Mouse (Mus musculus) neural tube, embryonic 12.5 days (tissue): ENCODE measurements around the gene Pitx1. TPM values are rescaled to one million over a fixed set of nuclear protein-coding genes. Genes with fewer than 3 reads are reported as not detected.

Experiments used
- ATAC-seq: fragments of 200-750 bp; cut with Nextera tagmentation; 2 replicates; pipeline ENCODE4 v1.8.0; 2017; ENCODE audit warnings: low read depth, mild to moderate bottlenecking, moderate TSS enrichment, moderate library complexity; ENCODE audit not compliant: low FRiP score
- H3K27ac ChIP-seq: fragments of 300-500 bp; sonication (generic); 2 replicates; pipeline ENCODE4 v1.5.1; 2016
- H3K27me3 ChIP-seq: fragments of 300-500 bp; sonication (generic); replicated peaks from 2 replicates; pipeline ENCODE4 v1.6.1; 2016; ENCODE audit warnings: mild to moderate bottlenecking
- H3K36me3 ChIP-seq: fragments of 300-500 bp; sonication (generic); 2 replicates; pipeline ENCODE4 v1.6.1; 2016; ENCODE audit warnings: mild to moderate bottlenecking
- H3K4me1 ChIP-seq: fragments of 300-500 bp; sonication (generic); 2 replicates; pipeline ENCODE4 v1.6.1; 2016
- H3K4me2 ChIP-seq: fragments of 300-500 bp; sonication (generic); replicated peaks from 2 replicates; pipeline ENCODE4 v1.6.1; 2016; ENCODE audit warnings: mild to moderate bottlenecking
- H3K4me3 ChIP-seq: fragments of 300-500 bp; sonication (generic); 2 replicates; pipeline ENCODE4 v1.5.1; 2016
- H3K9ac ChIP-seq: fragments of 300-500 bp; sonication (generic); 2 replicates; pipeline ENCODE4 v1.6.1; 2016; ENCODE audit warnings: mild to moderate bottlenecking
- H3K9me3 ChIP-seq: fragments of 300-500 bp; sonication (generic); 2 replicates; pipeline ENCODE4 v1.6.1; 2016; ENCODE audit warnings: mild to moderate bottlenecking
- WGBS: fragments of 180-500 bp; shearing (Covaris S2); methylation state at CpG from one replicate; pipeline ENCODE4 v1.1.7; 2016; 5-methylcytosine and 5-hydroxymethylcytosine counted together
- polyA plus RNA-seq: library from polyadenylated mRNA; unstranded; fragments of >200 nt; fragmentation: Nextera tagmentation; extraction: Ambion mirVana; gene quantifications from 2 replicates; pipeline ENCODE4 v1.2.1, GENCODE M21; 2016

Pitx1 gene
- polyA plus RNA-seq, 1 experiment from 2014 or later, result 0.49 TPM

- no peak for ATAC-seq
- Histone ChIP-seq H3K4me3 (no peak overlapping the region), H3K27ac (no peak overlapping the region), H3K4me2 (no peak overlapping the region; the same call in 1 of the 2 replicates), H3K36me3 (no peaks in the 10 kb centered on the region), H3K4me1 (peaks cover 9% of the 10 kb centered on the region), H3K27me3 (peaks cover 55% of the 10 kb centered on the region), H3K9ac (no peak overlapping the region), H3K9me3 (peaks cover 4% of the 10 kb centered on the region; the same call in 1 of the 2 replicates)
- WGBS, result 52% methylated on average over 10 of the region's 10 CpGs
Measured at GRCm38 (mm10) chr13:55847805-55848204, 11.8 kb upstream of the Pitx1 start.

GRCm38 (mm10) chr13:55843700-55844099 lies 7.7 kb upstream of the Pitx1 start:
- Histone ChIP-seq H3K4me2 (no peak overlapping the region), H3K4me1 (peaks cover 9% of the 10 kb centered on the region), H3K27me3 (peaks cover 86% of the 10 kb centered on the region), H3K36me3 (no peaks in the 10 kb centered on the region), H3K27ac (no peak overlapping the region), H3K4me3 (no peak overlapping the region), H3K9ac (no peak overlapping the region), H3K9me3 (peaks cover 4% of the 10 kb centered on the region; the same call in 1 of the 2 replicates)
- 100% methylated on average over 1 of the region's 1 CpGs for WGBS
- no peak for ATAC-seq

GRCm38 (mm10) chr13:55840223-55840622 lies 4.2 kb upstream of the Pitx1 start:
- WGBS, result 14% methylated on average over 14 of the region's 14 CpGs
- Histone ChIP-seq H3K27ac (no peak overlapping the region), H3K27me3 (peaks cover 87% of the 10 kb centered on the region), H3K36me3 (no peaks in the 10 kb centered on the region), H3K4me2 (no peak overlapping the region), H3K4me3 (no peak overlapping the region), H3K9me3 (peaks cover 4% of the 10 kb centered on the region; the same call in 1 of the 2 replicates), H3K4me1 (peaks cover 15% of the 10 kb centered on the region; the same call in 1 of the 2 replicates), H3K9ac (no peak overlapping the region)
- no peak for ATAC-seq

- ATAC-seq, result no peak
- H3K4me3 ChIP-seq, result no peak overlapping the region
- no peak overlapping the region for H3K9ac ChIP-seq
- no peak overlapping the region for H3K27ac ChIP-seq
- H3K36me3 ChIP-seq, result no peaks in the 10 kb centered on the region
- H3K4me2 ChIP-seq, result no peak overlapping the region
- peaks cover 100% of the 10 kb centered on the region for H3K27me3 ChIP-seq
- 1% methylated on average over 32 of the region's 32 CpGs for WGBS
- H3K9me3 ChIP-seq, result no peaks in the 10 kb centered on the region
- peaks cover 15% of the 10 kb centered on the region; the same call in 1 of the 2 replicates for H3K4me1 ChIP-seq
Measured at GRCm38 (mm10) chr13:55836786-55837780, 1.1 kb upstream of the Pitx1 start.

- peaks cover 22% of the 10 kb centered on the region for H3K4me1 ChIP-seq
- H3K36me3 ChIP-seq, result no peaks in the 10 kb centered on the region
- WGBS, result under 1% methylated on average over 33 of the region's 33 CpGs
- no peak overlapping the region for H3K27ac ChIP-seq
- H3K4me2 ChIP-seq, result peak overlapping the region; percentile 25; the same call in 1 of the 2 replicates
- no peaks in the 10 kb centered on the region for H3K9me3 ChIP-seq
- peaks cover 100% of the 10 kb centered on the region for H3K27me3 ChIP-seq
- ATAC-seq, result peak; percentile 23; the same call in 1 of the 2 replicates
- H3K4me3 ChIP-seq, result no peak overlapping the region
- H3K9ac ChIP-seq, result no peak overlapping the region
Measured at GRCm38 (mm10) chr13:55835548-55836097, 369 bp downstream of the Pitx1 start.

GRCm38 (mm10) chr13:55834667-55835066 lies 1.3 kb downstream of the Pitx1 start:
- Histone ChIP-seq H3K4me2 (no peak overlapping the region), H3K9me3 (no peaks in the 10 kb centered on the region), H3K27ac (no peak overlapping the region), H3K4me3 (no peak overlapping the region), H3K36me3 (no peaks in the 10 kb centered on the region), H3K9ac (no peak overlapping the region), H3K4me1 (peaks cover 21% of the 10 kb centered on the region), H3K27me3 (peaks cover 100% of the 10 kb centered on the region)
- 2% methylated on average over 5 of the region's 5 CpGs for WGBS
- ATAC-seq, result no peak

- Histone ChIP-seq H3K36me3 (no peaks in the 10 kb centered on the region), H3K9me3 (no peaks in the 10 kb centered on the region), H3K9ac (no peak overlapping the region), H3K4me2 (no peak overlapping the region), H3K4me3 (no peak overlapping the region), H3K4me1 (peaks cover 21% of the 10 kb centered on the region), H3K27me3 (peaks cover 99% of the 10 kb centered on the region), H3K27ac (no peak overlapping the region)
- ATAC-seq, result no peak
- WGBS, result 4% methylated on average over 7 of the region's 7 CpGs
Measured at GRCm38 (mm10) chr13:55833921-55834320, 2.1 kb downstream of the Pitx1 start.

- Histone ChIP-seq H3K9ac (no peak overlapping the region), H3K36me3 (no peaks in the 10 kb centered on the region), H3K27me3 (peaks cover 99% of the 10 kb centered on the region), H3K4me2 (no peak overlapping the region), H3K27ac (no peak overlapping the region), H3K4me3 (no peak overlapping the region), H3K9me3 (no peaks in the 10 kb centered on the region), H3K4me1 (peaks cover 21% of the 10 kb centered on the region)
- no peak for ATAC-seq
- WGBS, result 21% methylated on average over 1 of the region's 1 CpGs
Measured at GRCm38 (mm10) chr13:55832602-55833001, 3.4 kb downstream of the Pitx1 start.

- Histone ChIP-seq H3K27me3 (peaks cover 94% of the 10 kb centered on the region), H3K4me1 (peaks cover 21% of the 10 kb centered on the region), H3K4me3 (no peak overlapping the region), H3K4me2 (peak overlapping the region; percentile 44; the same call in 1 of the 2 replicates), H3K9me3 (no peaks in the 10 kb centered on the region), H3K36me3 (no peaks in the 10 kb centered on the region), H3K27ac (no peak overlapping the region), H3K9ac (no peak overlapping the region)
- WGBS, result under 1% methylated on average over 25 of the region's 25 CpGs
- no peak for ATAC-seq
Measured at GRCm38 (mm10) chr13:55831722-55832160, 4.3 kb downstream of the Pitx1 start.

- Histone ChIP-seq H3K9ac (0 out of 2 replicates have a peak overlapping the region, but pooled peaks have one; percentile 8), H3K4me2 (peak overlapping the region; percentile 44), H3K4me1 (peaks cover 19% of the 10 kb centered on the region), H3K9me3 (no peaks in the 10 kb centered on the region), H3K27ac (no peak overlapping the region), H3K27me3 (peaks cover 92% of the 10 kb centered on the region), H3K36me3 (no peaks in the 10 kb centered on the region), H3K4me3 (peak overlapping the region; percentile 26)
- ATAC-seq, result no peak
- 2% methylated on average over 51 of the region's 82 CpGs for WGBS
Measured at GRCm38 (mm10) chr13:55830833-55831721, 4.9 kb downstream of the Pitx1 start.

- H3K4me3 ChIP-seq, result peak overlapping the region; percentile 26; the same call in 1 of the 2 replicates
- H3K27ac ChIP-seq, result no peak overlapping the region
- peaks cover 16% of the 10 kb centered on the region for H3K4me1 ChIP-seq
- H3K4me2 ChIP-seq, result peak overlapping the region; percentile 44
- no peak for ATAC-seq
- under 1% methylated on average over 48 of the region's 48 CpGs for WGBS
- no peaks in the 10 kb centered on the region for H3K36me3 ChIP-seq
- no peak overlapping the region for H3K9ac ChIP-seq
- no peaks in the 10 kb centered on the region for H3K9me3 ChIP-seq
- peaks cover 92% of the 10 kb centered on the region for H3K27me3 ChIP-seq
Measured at GRCm38 (mm10) chr13:55830081-55830832, 5.7 kb downstream of the Pitx1 start.
